Mouse (Mus musculus) midbrain, embryonic 14.5 days (tissue): ENCODE data around the gene Gm20605. TPM values are rescaled to one million over a fixed set of nuclear protein-coding genes. Genes with fewer than 3 reads are reported as not detected.
A peak's percentile ranks its signal among the peaks of the same experiment; 100 is the strongest.

Experiments used
- ATAC-seq: fragments of 200-750 bp; cut with Nextera tagmentation; 2 replicates; pipeline ENCODE4 v1.8.0; 2017; ENCODE audit warnings: moderate number of reproducible peaks, moderate library complexity; ENCODE audit not compliant: low FRiP score, low TSS enrichment
- DNase-seq: peaks from one replicate; pipeline ENCODE4 v3.0.0-alpha.2; 2015
- H3K27ac ChIP-seq: fragments of 300-500 bp; sonication (generic); replicated peaks from 2 replicates; pipeline ENCODE4 v1.5.1; 2014; ENCODE audit warnings: mild to moderate bottlenecking, low read depth, low read length, moderate library complexity
- H3K27me3 ChIP-seq: fragments of 300-500 bp; sonication (generic); 2 replicates; pipeline ENCODE4 v1.6.1; 2014; ENCODE audit warnings: low read length, control low read depth, mixed read lengths; ENCODE audit not compliant: control insufficient read depth, insufficient read depth
- H3K36me3 ChIP-seq: fragments of 300-500 bp; sonication (generic); 2 replicates; pipeline ENCODE4 v1.6.1; 2014; ENCODE audit warnings: low read length, control low read depth; ENCODE audit not compliant: control insufficient read depth, insufficient read depth
- H3K4me1 ChIP-seq: fragments of 300-500 bp; sonication (generic); 2 replicates; pipeline ENCODE4 v1.6.1; 2014; ENCODE audit warnings: mild to moderate bottlenecking, antibody characterized with exemption, low read length, control low read depth; ENCODE audit not compliant: control insufficient read depth, insufficient read depth
- H3K4me2 ChIP-seq: fragments of 300-500 bp; sonication (generic); 2 replicates; pipeline ENCODE4 v1.6.1; 2014; ENCODE audit warnings: mild to moderate bottlenecking, low read length, moderate library complexity
- H3K4me3 ChIP-seq: fragments of 300-500 bp; sonication (generic); replicated peaks from 2 replicates; pipeline ENCODE4 v1.5.1; 2014; ENCODE audit warnings: low read depth, low read length
- H3K9ac ChIP-seq: fragments of 300-500 bp; sonication (generic); replicated peaks from 2 replicates; pipeline ENCODE4 v1.6.1; 2014; ENCODE audit warnings: mild to moderate bottlenecking, low read length, moderate library complexity
- H3K9me3 ChIP-seq: fragments of 300-500 bp; sonication (generic); 2 replicates; pipeline ENCODE4 v1.6.1; 2016; ENCODE audit warnings: low read length, control low read depth, mixed read lengths; ENCODE audit not compliant: control insufficient read depth
- WGBS: fragments of 180-500 bp; shearing (Covaris S2); extraction: QIAGEN DNeasy Blood & Tissue Kit; methylation state at CpG from one replicate; pipeline ENCODE4 v1.1.7; 2014; 5-methylcytosine and 5-hydroxymethylcytosine counted together
- polyA plus RNA-seq: library from polyadenylated mRNA; unstranded; fragments of >200 nt; fragmentation: Nextera tagmentation; extraction: Ambion mirVana; gene quantifications from 2 replicates; pipeline ENCODE4 v1.2.1, GENCODE M21; 2014

The Gm20605 gene
- polyA plus RNA-seq, 1 experiment from 2014 or later, result 6.0 TPM

GRCm38 (mm10) chr5:137623937-137624530 is 4.9 kb upstream of the Gm20605 start:
- no peak overlapping the region for H3K4me3 ChIP-seq
- H3K27me3 ChIP-seq, result no peaks in the 10 kb centered on the region
- H3K9me3 ChIP-seq, result no peaks in the 10 kb centered on the region
- no peak overlapping the region for H3K9ac ChIP-seq
- no peak overlapping the region for H3K4me2 ChIP-seq
- 0 out of 2 replicates have a peak, but pooled peaks cover 6% of the 10 kb centered on the region for H3K4me1 ChIP-seq
- WGBS, result 85% methylated on average over 11 of the region's 11 CpGs
- no peaks in the 10 kb centered on the region for H3K36me3 ChIP-seq
- no peak for DNase-seq
- H3K27ac ChIP-seq, result no peak overlapping the region
- no peak for ATAC-seq

- H3K4me3 ChIP-seq, result peak overlapping the region; percentile 94
- DNase-seq (no peak), ATAC-seq (no peak)
- H3K27me3 ChIP-seq, result no peaks in the 10 kb centered on the region
- H3K27ac ChIP-seq, result peak overlapping the region; percentile 90
- H3K9ac ChIP-seq, result peak overlapping the region; percentile 57
- H3K36me3 ChIP-seq, result peaks cover 4% of the 10 kb centered on the region; the same call in 1 of the 2 replicates
- H3K4me2 ChIP-seq, result peak overlapping the region; percentile 75
- H3K9me3 ChIP-seq, result no peaks in the 10 kb centered on the region
- 4% methylated on average over 9 of the region's 9 CpGs for WGBS
- peaks cover 25% of the 10 kb centered on the region for H3K4me1 ChIP-seq
Observed at GRCm38 (mm10) chr5:137627991-137628390, 984 bp upstream of the Gm20605 start.

- H3K9ac ChIP-seq, result peak overlapping the region; percentile 79
- 0% methylated on average over 23 of the region's 23 CpGs for WGBS
- H3K27me3 ChIP-seq, result no peaks in the 10 kb centered on the region
- peaks cover 14% of the 10 kb centered on the region for H3K36me3 ChIP-seq
- H3K4me3 ChIP-seq, result peak overlapping the region; percentile 94
- H3K9me3 ChIP-seq, result no peaks in the 10 kb centered on the region
- H3K4me1 ChIP-seq, result peaks cover 25% of the 10 kb centered on the region
- H3K4me2 ChIP-seq, result peak overlapping the region; percentile 92
- H3K27ac ChIP-seq, result peak overlapping the region; percentile 86
- ATAC-seq, result peak; percentile 35
- peak; percentile 68 for DNase-seq
Observed at GRCm38 (mm10) chr5:137629306-137629721, 339 bp downstream of the Gm20605 start.

GRCm38 (mm10) chr5:137629906-137630545 is 1.1 kb downstream of the Gm20605 start:
- peak overlapping the region; percentile 92 for H3K4me2 ChIP-seq
- H3K4me3 ChIP-seq, result peak overlapping the region; percentile 94
- no peak overlapping the region for H3K27ac ChIP-seq
- no peaks in the 10 kb centered on the region for H3K9me3 ChIP-seq
- no peak for DNase-seq
- peaks cover 17% of the 10 kb centered on the region for H3K36me3 ChIP-seq
- peaks cover 25% of the 10 kb centered on the region for H3K4me1 ChIP-seq
- 28% methylated on average over 6 of the region's 6 CpGs for WGBS
- H3K27me3 ChIP-seq, result no peaks in the 10 kb centered on the region
- H3K9ac ChIP-seq, result peak overlapping the region; percentile 79
- no peak for ATAC-seq

- Histone ChIP-seq H3K4me3 (no peak overlapping the region), H3K9ac (no peak overlapping the region; the same call in 1 of the 2 replicates), H3K9me3 (no peaks in the 10 kb centered on the region), H3K36me3 (peaks cover 22% of the 10 kb centered on the region), H3K4me2 (peak overlapping the region; percentile 92), H3K4me1 (peaks cover 25% of the 10 kb centered on the region), H3K27ac (no peak overlapping the region), H3K27me3 (no peaks in the 10 kb centered on the region)
- WGBS, result 45% methylated on average over 3 of the region's 3 CpGs
- DNase-seq (no peak), ATAC-seq (no peak)
Observed at GRCm38 (mm10) chr5:137630602-137631001, 1.6 kb downstream of the Gm20605 start.

GRCm38 (mm10) chr5:137631171-137631570 is 2.2 kb downstream of the Gm20605 start:
- Histone ChIP-seq H3K4me2 (peak overlapping the region; percentile 92), H3K4me1 (peaks cover 25% of the 10 kb centered on the region), H3K9ac (no peak overlapping the region; the same call in 1 of the 2 replicates), H3K27me3 (no peaks in the 10 kb centered on the region), H3K36me3 (peaks cover 27% of the 10 kb centered on the region), H3K27ac (no peak overlapping the region; the same call in 1 of the 2 replicates), H3K9me3 (no peaks in the 10 kb centered on the region), H3K4me3 (no peak overlapping the region)
- DNase-seq (no peak), ATAC-seq (no peak)
- WGBS, result 81% methylated on average over 9 of the region's 9 CpGs

GRCm38 (mm10) chr5:137631591-137631990 is 2.6 kb downstream of the Gm20605 start:
- Histone ChIP-seq H3K27me3 (no peaks in the 10 kb centered on the region), H3K4me2 (peak overlapping the region; percentile 92), H3K27ac (no peak overlapping the region; the same call in 1 of the 2 replicates), H3K9me3 (no peaks in the 10 kb centered on the region), H3K36me3 (peaks cover 32% of the 10 kb centered on the region), H3K4me1 (peaks cover 25% of the 10 kb centered on the region), H3K9ac (0 out of 2 replicates have a peak overlapping the region, but pooled peaks have one; percentile 12), H3K4me3 (no peak overlapping the region)
- DNase-seq (no peak), ATAC-seq (no peak)
- 73% methylated on average over 4 of the region's 4 CpGs for WGBS

GRCm38 (mm10) chr5:137633397-137634084 is 4.6 kb downstream of the Gm20605 start:
- H3K27me3 ChIP-seq, result no peaks in the 10 kb centered on the region
- no peak overlapping the region for H3K4me2 ChIP-seq
- no peak overlapping the region for H3K27ac ChIP-seq
- H3K9ac ChIP-seq, result 0 out of 2 replicates have a peak overlapping the region, but pooled peaks have one; percentile 9
- H3K9me3 ChIP-seq, result no peaks in the 10 kb centered on the region
- peaks cover 51% of the 10 kb centered on the region for H3K36me3 ChIP-seq
- no peak for DNase-seq
- 82% methylated on average over 12 of the region's 12 CpGs for WGBS
- no peak overlapping the region for H3K4me3 ChIP-seq
- ATAC-seq, result no peak
- H3K4me1 ChIP-seq, result peaks cover 19% of the 10 kb centered on the region
